Mouse (Mus musculus) fat pad, adult 2 months (tissue): Measurements from ENCODE around the gene Cort.

Experiments used
- DNase-seq: peaks from one replicate; pipeline ENCODE4 v3.0.0-alpha.2; 2011; ENCODE audit warnings: low read depth, low spot score; ENCODE audit errors: extremely low read depth

Cort gene

DNA sequence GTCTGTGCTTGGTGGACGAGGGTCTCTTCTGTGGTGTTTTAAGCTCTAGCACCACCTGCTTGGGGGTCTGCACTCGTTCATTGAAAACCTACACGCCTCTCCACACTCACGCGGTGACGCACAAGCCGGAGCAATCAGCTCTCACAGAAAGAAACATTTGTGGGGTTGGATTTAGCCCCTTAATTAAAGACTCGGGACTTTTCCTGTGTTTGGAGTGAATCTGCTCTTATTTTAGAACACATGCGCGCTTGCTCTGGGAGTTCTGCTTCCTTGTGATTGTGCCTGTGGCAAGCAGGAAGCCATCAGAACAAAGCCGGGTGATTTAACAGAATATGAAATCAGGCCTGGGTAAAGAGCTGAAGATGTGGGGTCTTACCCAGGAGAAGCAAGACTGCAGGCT lies at the start of gene Cort:
Gene Cort (minus strand): TSS at position 101 of the 400 bp plus-strand sequence.
- DNase-seq: no peak

DNA sequence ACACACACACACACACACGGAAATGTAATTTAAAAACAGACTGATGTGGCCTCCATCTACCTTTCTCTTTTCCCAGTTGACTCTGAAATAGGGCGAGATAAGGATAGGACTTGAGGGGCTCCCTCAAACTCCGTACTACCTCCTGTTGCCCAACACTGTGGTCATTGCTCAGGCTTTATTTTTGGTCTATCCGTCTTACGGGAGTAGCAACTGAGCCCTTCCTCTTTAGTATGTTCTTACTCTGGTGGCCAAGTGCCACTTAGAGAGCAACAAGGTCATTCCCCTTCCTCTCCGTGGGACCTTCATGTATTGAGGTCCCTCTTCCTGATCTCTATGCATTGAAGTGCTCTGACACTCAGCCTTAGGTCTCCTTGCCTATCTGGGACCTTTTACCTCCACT lies 47.1 kb upstream of the Cort start:
- DNase-seq: no peak

DNA sequence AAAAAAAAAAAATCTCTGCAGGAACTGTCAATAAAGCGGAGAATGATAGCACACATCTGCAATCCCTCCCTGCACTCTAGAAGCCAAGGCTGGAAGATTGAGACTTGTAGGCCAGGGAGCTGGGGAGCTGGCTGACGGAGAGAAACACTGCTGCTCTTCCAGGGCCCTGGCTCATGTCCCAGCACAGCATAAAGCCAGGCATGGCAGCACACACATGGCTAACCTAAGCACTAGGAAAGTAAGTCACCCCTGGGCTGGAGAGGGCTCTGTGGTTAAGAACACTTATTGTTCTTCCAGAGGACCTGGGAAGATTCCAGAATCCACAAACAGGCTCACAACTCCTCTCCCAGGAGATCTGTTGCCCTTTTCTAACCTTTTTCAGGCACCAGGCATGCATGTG lies 46.1 kb upstream of the Cort start:
- DNase-seq: peak; percentile 93

GRCm38 (mm10) chr4:149172083-149172482 lies 45.5 kb upstream of the Cort start:
- no peak for DNase-seq

DNA sequence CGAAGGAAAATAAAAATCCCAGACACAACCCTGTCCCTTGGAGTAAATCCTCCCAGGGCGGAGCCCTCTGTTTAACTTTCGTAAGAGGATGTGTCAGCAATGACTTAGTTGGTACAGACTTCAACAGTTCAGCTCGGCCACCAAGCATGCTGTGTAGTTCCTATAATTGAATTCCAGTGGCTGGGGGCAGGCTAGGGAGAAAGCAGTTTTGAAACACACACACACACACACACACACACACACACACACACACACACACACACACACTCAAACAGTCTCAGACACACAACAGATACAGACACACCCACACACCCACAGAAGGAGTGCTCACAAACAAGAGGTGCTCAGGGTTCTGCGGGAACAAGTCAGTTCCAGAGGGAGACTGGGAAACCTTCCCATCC lies 45.0 kb upstream of the Cort start:
- peak; percentile 82 for DNase-seq

GRCm38 (mm10) chr4:149170394-149170931 lies 43.9 kb upstream of the Cort start:
- peak; percentile 92 for DNase-seq

GRCm38 (mm10) chr4:149169926-149170325 lies 43.4 kb upstream of the Cort start:
- DNase-seq: peak; percentile 87

- no peak for DNase-seq
These were observed 41.5 kb upstream of the Cort start for GRCm38 (mm10) chr4:149168016-149168415.

GRCm38 (mm10) chr4:149166957-149167611 lies 40.5 kb upstream of the Cort start:
- DNase-seq: no peak

GRCm38 (mm10) chr4:149166215-149166946 lies 39.8 kb upstream of the Cort start, which contains the start of gene Pgd:
Gene Pgd, minus strand, starts transcription at chr4:149166771.
- DNase-seq: no peak

DNA sequence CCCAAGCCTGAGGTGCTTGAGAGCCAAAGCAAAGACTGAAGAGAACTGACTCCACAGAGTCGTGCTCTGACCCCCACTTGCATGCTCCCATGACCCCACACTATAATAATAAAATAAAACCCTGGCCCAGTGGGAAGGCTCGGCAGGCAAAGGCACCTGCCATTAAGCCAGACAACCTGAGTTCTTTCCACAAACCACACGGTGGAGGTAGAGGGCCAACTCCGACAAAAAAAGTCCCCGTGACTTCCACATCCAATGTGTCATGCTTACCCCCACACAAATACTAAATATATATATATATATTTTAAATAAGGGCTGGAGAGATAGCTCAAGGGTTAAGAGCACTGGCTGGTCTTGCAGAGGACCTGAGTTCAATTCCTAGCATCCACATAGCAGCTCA lies 37.6 kb upstream of the Cort start:
- no peak for DNase-seq

DNA sequence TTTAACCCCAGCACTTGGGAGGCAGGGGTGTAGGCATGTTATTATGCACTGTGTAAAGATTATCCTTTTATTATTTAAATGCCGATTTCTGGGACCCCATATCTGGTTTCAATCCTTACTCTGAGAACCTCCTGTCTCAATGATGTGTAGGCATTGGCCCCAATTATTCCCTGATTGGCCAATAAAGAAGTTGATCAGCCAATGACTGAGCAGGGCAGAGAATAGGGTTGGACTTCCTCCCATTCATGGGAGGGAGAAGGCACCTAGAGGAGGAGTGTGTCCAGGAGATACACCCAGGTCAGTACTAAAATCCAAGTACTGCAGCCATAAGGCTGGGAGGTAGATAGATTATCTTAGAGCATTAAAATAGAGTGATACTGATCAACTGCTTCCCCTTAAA lies 36.6 kb upstream of the Cort start:
- DNase-seq: no peak

GRCm38 (mm10) chr4:149161166-149161565 lies 34.6 kb upstream of the Cort start:
- peak; percentile 82 for DNase-seq

DNA sequence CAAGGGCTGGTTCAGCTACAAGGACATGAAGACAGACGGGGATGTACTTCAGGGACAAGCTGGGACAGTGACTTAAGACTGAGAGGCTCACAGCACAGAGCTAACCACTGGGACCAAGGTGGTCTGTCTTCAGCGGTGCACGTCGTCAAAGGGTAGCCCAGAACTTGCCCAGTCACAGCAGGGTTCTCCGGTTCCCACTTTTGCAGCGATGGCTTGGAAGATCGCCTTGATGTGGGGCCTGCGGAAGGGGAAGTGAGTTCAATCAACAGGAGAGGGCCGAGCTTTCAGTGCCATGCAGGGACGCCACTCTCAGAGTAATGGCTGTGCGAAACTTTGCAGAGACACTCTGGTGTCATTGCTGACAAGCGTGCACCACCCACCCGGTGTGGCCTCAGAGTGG lies 33.3 kb upstream of the Cort start:
- DNase-seq: no peak

DNA sequence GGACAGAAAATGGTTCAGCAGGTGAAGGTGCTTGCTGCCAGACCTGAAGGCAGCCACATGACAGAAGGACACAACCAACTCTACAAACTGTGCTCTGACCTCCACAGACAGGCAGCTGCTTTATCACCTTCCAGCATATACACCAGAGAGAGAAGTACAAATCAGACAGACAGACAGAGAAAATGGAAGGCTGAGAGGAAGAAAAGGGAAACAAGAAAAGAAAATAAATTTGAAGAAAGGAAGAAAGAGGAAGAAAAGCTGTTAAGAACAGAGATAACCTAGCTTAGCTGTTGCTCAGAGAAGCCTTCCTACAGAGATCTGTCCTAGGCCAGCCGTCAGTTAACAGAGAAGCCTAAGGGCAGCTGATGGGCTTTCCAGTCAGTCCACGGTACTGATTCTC lies 32.6 kb upstream of the Cort start:
- no peak for DNase-seq

- DNase-seq: no peak
These were observed 30.9 kb upstream of the Cort start for GRCm38 (mm10) chr4:149157415-149157973.

DNA sequence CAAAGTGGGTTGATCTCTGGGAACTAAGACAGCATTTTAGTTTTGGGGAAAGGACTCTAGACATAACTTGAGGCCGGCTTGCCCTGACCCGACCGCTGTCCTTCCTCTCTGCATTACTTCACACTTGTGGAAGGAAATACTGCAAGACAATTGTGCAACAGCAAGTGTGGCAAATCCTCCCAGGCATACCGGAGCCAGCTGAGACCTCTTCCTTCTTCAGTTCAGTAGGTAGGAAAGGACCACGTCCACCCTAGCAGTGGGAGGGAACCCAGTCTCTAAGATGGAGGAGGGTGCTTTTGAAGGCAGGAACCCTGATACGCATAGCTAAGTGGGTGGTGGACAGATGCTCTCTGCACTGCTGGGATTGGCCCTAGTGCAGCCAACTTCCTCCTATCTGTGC lies 29.1 kb upstream of the Cort start:
- DNase-seq: peak; percentile 77

- DNase-seq: no peak
These were observed 28.3 kb upstream of the Cort start for GRCm38 (mm10) chr4:149154859-149155258.

- DNase-seq: no peak
These were observed 24.2 kb upstream of the Cort start for GRCm38 (mm10) chr4:149150721-149151120.

- no peak for DNase-seq
These were observed 23.7 kb upstream of the Cort start for GRCm38 (mm10) chr4:149150256-149150655.

DNA sequence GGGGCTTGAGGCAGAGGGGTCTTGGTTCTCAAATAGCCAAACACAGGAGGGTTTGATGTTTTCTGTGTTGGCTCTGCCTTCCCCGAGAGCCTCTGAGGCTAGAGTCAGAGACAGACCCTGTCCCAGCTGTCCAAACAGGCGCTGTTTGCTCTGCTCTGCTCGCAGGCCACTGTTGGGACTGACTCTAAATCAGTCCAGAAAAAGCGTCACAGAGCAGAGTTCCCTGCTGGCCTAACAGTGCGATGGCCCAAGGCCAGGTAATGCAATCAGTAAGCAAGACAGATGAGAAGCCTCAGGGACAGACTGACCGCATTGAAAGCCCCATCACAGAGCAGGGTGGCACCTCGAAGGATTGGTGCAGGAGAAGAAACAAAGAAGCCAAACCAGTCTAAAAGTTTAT lies 23.0 kb upstream of the Cort start:
- DNase-seq: no peak

GRCm38 (mm10) chr4:149149196-149149595 lies 22.6 kb upstream of the Cort start:
- DNase-seq: no peak
